Mouse (Mus musculus) heart, postnatal 36 days (tissue): Measurements from ENCODE around the gene D17H6S53E. TPM values are rescaled to one million over a fixed set of nuclear protein-coding genes. Genes with fewer than 3 reads are reported as not detected.
A peak's percentile ranks its signal among the peaks of the same experiment; 100 is the strongest.
"Not testable (repeated sequence)": the region's sequence is repeated elsewhere in the genome, so short reads cannot be mapped to it uniquely, and the experiment has no call there.

Source experiments
- DNase-seq, 2 experiments: peaks; one replicate each; pipeline ENCODE4 v3.0.0; 2021 to 2022
- intact Hi-C: fragments of 180-260 bp; cut with DNase I; formaldehyde crosslinking; loops from one replicate; pipeline ENCODE4 v1.15.1; 2025
- total RNA-seq, 2 experiments: library from RNA; stranded (reverse); gene quantifications; 2 replicates each; pipeline ENCODE4 v1.2.3; 2021

The D17H6S53E gene
- total RNA-seq, 2 experiments from 2014 or later = 25.7 to 26.4 TPM

- intact Hi-C loops = no loop called here
These were observed 25.9 kb upstream of the D17H6S53E start for GRCm38 (mm10) chr17:35100196-35100765.

DNA sequence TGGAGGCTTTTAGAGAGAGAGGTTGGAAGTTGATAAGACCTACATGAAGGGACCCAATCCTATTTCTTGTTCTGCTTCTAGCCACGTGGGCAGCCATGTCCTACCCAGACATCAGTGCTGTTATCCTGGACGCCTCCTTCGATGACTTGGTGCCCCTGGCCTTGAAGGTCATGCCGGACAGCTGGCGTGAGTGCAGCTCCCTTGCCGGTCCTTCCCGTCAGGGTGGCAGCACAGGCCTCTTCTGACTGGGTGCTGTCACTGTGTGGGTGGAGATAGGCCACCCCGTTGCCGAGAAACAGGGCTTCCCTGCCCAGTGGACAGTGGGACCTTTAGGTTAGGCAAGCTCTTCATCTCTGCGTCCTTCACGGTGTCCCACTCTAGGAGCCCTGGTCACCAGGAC lies 25.0 kb upstream of the D17H6S53E start:
- no peak for DNase-seq
- intact Hi-C loops = no loop called here

More at GRCm38 (mm10) chr17:35100196-35100765, 25.9 kb upstream of the D17H6S53E start:
- DNase-seq = no peak

DNA sequence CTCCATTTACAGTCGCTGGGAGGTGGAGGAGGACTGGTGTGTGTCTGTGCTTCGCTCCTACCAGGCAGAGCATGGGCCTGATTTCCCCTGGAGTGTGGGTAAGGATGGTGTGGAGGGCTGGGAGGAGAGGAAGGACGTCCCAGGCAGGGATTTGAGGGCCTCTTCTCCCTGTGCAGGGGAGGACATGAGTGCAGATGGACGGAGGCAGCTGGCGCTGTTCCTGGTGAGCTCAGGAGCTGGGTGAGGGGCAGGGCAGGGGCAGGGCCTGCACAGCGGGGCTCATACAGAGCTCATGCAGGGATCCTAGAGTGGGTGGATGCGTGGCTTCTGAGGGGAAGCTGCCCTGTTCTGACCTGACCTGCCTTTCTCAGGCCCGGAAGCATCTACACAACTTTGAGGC lies 23.9 kb upstream of the D17H6S53E start:
- intact Hi-C loops = no loop called here
- DNase-seq = no peak

GRCm38 (mm10) chr17:35103221-35103690 lies 22.9 kb upstream of the D17H6S53E start:
- DNase-seq = no peak
- intact Hi-C loops = no loop called here

DNA sequence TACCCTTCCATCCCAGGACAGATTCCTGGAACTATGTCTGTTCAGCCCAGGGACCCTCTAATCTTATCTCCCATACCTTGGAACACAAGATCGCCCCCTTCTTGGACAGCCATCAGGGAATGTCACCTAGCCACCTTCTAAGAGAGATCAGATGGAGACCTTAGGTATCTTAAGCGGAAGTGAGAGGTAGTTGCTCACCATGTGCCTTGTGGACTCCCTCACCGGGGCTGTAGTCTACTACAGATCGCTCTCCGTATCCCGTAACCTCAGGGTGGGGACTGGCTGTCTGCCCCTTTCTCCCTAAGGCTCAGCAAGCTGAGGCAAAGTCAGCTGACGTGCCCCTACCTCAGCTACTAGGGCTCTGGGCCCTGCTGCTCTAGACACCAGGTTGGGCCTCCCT lies 22.1 kb upstream of the D17H6S53E start:
- intact Hi-C loops = no loop called here
- no peak for DNase-seq

DNA sequence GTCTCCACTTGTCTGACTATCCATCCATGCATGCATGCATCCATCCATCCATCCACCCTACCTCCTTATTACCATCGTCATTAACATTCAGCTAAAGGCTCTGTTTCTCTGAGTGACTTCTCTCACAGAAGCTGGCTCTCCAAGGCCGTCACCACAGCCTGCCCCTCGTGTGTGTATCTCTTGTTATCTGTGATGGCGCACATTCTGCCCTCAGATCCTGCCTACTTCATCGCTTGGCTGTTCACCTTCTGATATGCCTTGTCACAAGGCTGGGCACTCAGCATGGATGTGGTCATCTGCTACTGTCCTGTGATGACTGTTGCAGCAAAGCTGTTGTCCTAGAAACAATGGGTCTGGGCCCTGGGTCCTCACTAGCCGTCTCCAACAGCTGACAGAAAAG lies 21.4 kb upstream of the D17H6S53E start:
- no peak for DNase-seq
- intact Hi-C loops = no loop called here

- intact Hi-C loops = loop anchor here (1.0 kb wide), 1 partner anchor 85 kb away; no protein-coding TSS in a partner anchor
- DNase-seq = peak in 1 of 2 experiments; percentile 27
These were observed 20.3 kb upstream of the D17H6S53E start for GRCm38 (mm10) chr17:35105740-35106389.

DNA sequence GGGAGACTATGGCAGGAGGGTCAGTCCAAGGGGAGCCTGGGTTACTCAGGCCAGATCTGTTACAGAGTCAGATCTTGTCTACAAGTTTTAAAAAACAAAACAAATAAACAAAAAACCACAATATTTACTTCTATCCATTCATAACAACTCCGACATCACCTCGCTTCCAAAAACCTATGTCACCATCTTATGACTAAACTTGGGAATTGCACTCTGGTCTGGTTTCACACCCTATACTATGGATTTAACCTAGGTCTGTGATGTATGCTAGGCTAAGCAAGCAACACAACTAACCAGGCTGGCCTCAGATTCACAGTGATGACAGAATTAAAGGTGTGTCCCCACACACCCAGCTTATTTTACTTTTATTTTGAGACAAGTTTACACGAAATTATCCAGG lies 19.7 kb upstream of the D17H6S53E start:
- no peak for DNase-seq
- intact Hi-C loops = loop anchor here (1.0 kb wide), 1 partner anchor 85 kb away; no protein-coding TSS in a partner anchor

GRCm38 (mm10) chr17:35108097-35108496 lies 18.1 kb upstream of the D17H6S53E start, which contains the start of gene Ly6g5c:
Gene Ly6g5c (plus strand): TSS chr17:35108279.
- no peak for DNase-seq
- intact Hi-C loops = no loop called here

- no peak for DNase-seq
- intact Hi-C loops = no loop called here
These were observed 14.4 kb upstream of the D17H6S53E start for GRCm38 (mm10) chr17:35111774-35112173.

DNA sequence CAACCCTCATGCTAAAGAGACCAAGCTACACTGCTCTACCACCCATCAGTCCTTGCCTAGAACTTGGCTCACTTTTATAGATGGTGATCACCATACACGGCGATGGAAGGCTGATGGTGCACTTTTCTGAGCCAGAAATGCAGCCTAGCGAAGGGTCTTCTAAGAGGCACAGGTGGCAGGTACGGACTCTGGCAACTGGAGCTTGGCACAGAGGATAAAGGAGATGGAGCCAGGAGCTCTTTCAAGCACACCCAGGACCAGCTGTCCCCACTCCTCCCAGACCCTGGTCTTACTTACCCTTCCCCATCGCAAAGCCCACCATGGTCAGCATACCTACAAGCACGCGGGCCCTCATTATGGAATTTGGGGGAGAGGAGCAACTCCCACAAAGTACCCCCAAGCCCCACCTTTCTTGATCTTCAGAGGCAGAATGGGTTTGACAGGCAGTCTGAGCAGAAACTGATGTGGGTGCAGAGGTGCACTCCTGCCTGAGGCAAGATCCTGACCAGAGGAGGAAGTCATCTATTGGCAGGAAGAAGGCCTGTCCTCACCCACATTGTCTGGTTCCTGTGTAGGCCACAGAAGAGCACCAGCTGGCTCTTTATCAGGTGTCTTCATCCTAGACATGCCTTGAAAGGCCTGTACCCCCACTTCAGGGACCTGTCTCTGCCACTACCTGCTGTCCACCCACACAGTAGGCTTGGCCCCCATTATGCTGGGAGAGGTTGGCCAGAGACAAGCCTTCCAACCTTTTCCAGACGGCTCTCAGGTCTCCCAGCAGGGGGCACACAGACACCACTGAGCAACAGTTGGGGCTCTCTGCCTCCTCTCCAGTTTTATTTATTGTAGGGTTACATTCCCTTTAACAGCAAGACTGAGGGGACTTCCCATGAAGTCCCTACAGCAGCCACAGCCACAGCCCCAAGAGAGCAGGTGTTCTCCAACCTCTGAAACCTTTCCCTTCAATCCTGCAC lies 10.8 kb upstream of the D17H6S53E start, which contains the start of gene Ly6g5b:
Gene Ly6g5b, minus strand, starts transcription at position 383 of the 974 bp plus-strand sequence.
- intact Hi-C loops = no loop called here
- no peak for DNase-seq

- no peak for DNase-seq
- intact Hi-C loops = loop anchor here (5.0 kb wide), 1 partner anchor 98 kb away; no protein-coding TSS in a partner anchor
These were observed 5.4 kb upstream of the D17H6S53E start for GRCm38 (mm10) chr17:35120745-35121142.

DNA sequence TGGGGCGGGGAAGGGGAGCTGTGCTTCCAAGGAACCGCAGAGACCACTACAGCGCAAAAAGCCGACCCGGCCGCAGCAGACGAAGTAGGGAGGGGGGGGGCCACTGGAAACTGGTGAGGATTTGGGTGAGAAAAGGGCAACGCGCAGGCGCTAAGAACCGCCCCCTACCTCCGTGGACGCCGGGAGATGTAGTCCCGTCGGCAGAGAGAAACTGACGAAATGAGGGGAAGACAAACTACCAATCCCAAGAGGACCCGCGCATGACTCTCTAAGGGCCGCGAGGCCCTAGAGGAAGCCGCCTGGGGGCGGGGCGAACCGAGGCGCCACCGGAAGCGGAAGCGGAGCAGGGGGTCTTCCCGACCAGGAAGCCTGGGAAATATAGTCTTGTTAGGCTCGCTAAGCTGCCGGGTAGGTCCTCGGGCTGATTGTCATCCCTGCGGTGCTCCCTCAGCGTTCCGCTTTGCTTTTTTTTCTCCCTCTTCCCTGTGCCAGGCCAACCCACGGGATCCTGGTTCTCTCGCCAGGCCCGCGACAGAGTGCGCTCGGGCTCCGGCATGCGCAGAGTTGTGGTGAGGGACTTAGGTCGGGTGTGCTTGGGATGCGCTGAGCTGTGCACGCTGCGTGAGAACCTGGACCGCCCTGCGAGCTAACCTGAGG lies 4.9 kb upstream of the D17H6S53E start, which contains the start of gene Gpank1:
Gene Gpank1, plus strand, starts transcription at position 313 of the 657 bp plus-strand sequence.
- peak; percentile 97 for DNase-seq
- intact Hi-C loops = loop anchor here (5.0 kb wide), 1 partner anchor 99 kb away; no protein-coding TSS in a partner anchor

DNA sequence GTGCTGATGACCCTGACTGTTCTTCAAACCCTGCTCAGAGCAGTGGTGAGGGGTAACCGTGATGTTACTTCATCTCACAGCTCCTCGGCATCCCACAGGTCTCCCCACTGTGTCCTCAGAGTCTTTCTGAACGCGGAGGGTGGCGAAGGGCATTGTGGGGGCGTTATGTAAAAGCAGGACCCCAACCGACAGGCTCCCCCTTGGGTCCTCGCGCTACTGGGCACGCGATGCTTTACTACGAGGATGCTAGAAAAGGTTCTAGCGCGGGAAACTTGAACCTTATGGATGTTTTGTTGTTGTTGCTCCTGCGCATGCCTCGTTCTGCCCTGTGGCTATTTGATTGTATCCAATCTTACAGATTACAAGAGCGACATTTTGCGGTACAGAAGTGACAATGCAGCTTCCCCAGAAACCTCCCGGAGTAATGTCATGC lies 4.3 kb upstream of the D17H6S53E start, which contains the start of gene Csnk2b:
Gene Csnk2b, minus strand, starts transcription at position 183 of the 433 bp plus-strand sequence.
- peak in 1 of 2 experiments; percentile 31 for DNase-seq
- intact Hi-C loops = loop anchor here (5.0 kb wide), 1 partner anchor 100 kb away; no protein-coding TSS in a partner anchor

GRCm38 (mm10) chr17:35123287-35123686 lies 2.9 kb upstream of the D17H6S53E start:
- intact Hi-C loops = loop anchor here (5.0 kb wide), 1 partner anchor 101 kb away; no protein-coding TSS in a partner anchor
- DNase-seq = not testable (repeated sequence)

GRCm38 (mm10) chr17:35124261-35124896 lies 1.8 kb upstream of the D17H6S53E start:
- intact Hi-C loops = loop anchor here (5.0 kb wide), 1 partner anchor 102 kb away; no protein-coding TSS in a partner anchor
- DNase-seq = not testable (repeated sequence)

DNA sequence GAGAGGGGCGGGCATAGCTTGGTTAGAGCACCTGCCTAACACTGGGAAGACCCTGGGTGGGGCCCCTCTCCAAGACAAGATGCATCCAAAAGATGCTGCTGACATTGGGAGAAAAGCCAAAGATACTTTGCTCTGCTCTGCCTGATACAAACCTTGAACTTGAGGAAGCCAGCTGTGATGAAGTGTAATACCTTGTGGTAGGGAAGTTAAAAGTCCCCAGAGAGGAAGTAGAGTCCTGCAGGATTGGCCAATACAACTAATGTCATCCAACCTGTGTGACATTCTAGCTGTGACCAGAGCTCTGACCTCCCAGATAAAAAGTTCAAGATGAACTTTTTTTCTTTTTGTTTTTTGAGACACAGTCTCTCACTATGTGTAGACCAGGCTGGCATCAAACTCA lies 1.1 kb upstream of the D17H6S53E start:
- intact Hi-C loops = loop anchor here (5.0 kb wide), 1 partner anchor 37 kb away; the partner anchor contains the start of gene Prrc2a

GRCm38 (mm10) chr17:35125578-35125977 lies 595 bp upstream of the D17H6S53E start:
- intact Hi-C loops = loop anchor here (5.0 kb wide), 1 partner anchor 37 kb away; the partner anchor contains the start of gene Prrc2a
- DNase-seq = no peak

More for the DNA sequence above, 1.1 kb upstream of the D17H6S53E start:
- no peak for DNase-seq

DNA sequence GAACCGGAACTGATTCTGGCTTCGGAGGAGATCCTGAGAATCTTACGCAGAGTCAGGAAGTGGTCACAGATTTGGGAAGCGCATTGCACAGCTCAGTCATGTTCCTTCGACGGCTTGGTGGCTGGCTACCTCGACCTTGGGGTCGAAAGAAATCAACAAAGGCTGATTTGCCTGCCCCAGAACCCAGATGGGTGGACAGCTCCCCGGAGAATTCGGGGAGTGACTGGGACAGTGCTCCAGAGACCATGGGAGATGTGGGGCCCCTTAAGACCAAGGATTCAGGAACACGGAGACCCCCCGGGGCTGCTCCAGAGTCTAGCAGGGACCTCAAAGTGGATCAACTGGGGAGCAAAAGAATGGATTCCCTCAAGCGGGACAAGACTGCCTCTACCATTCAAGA lies 844 bp downstream of the D17H6S53E start:
- intact Hi-C loops = loop anchor here (5.0 kb wide), 1 partner anchor 35 kb away; the partner anchor contains the start of gene Prrc2a
- no peak for DNase-seq
